Mouse (Mus musculus): ENCODE data around the gene Ccdc60. TPM values are rescaled to one million over a fixed set of nuclear protein-coding genes. Genes with fewer than 3 reads are reported as not detected.

Gene Ccdc60
- polyA plus RNA-seq, 1 experiment, result 0.38 TPM

GRCm38 (mm10) chr5:116083081-116083480 is 205.7 kb downstream of the Ccdc60 start, which contains the start of gene Tmem233:
TSS of gene Tmem233 (minus strand) at chr5:116083244.
- H3K4me3 ChIP-seq (replicated peaks; ENCODE audit: insufficient read depth, low read depth, low read length), result no peak within 1 kb of the TSS
- 9% methylated on average over 17 of the region's 17 CpGs for WGBS
- no peak for DNase-seq
- no peaks in the 10 kb centered on the region for H3K27me3 ChIP-seq (ENCODE audit: control insufficient read depth, insufficient read depth, low read length)
- H3K27ac ChIP-seq (ENCODE audit: insufficient read depth, low read length), result no peak within 1 kb of the TSS
- TF ChIP-seq POLR2A (IDR thresholded peaks at IDR 0.05; ENCODE audit: borderline replicate concordance, insufficient read depth, low read length) (no peak), CTCF (IDR thresholded peaks at IDR 0.05; ENCODE audit: borderline replicate concordance, insufficient read depth, low read depth, low read length) (no peak)
- H3K4me1 ChIP-seq (ENCODE audit: control insufficient read depth, insufficient read depth, low read length), result no peaks in the 10 kb centered on the region

GRCm38 (mm10) chr5:116082241-116082900 is 206.4 kb downstream of the Ccdc60 start:
- H3K27me3 ChIP-seq (ENCODE audit: control insufficient read depth, insufficient read depth, low read length), result no peaks in the 10 kb centered on the region
- no peaks in the 10 kb centered on the region for H3K4me1 ChIP-seq (ENCODE audit: control insufficient read depth, insufficient read depth, low read length)
- no peak for DNase-seq
- TF ChIP-seq CTCF (IDR thresholded peaks at IDR 0.05; ENCODE audit: borderline replicate concordance, insufficient read depth, low read depth, low read length), result no peak
- TF ChIP-seq POLR2A (IDR thresholded peaks at IDR 0.05; ENCODE audit: borderline replicate concordance, insufficient read depth, low read length), result no peak
- WGBS, result 30% methylated on average over 17 of the region's 17 CpGs
- H3K27ac ChIP-seq (ENCODE audit: insufficient read depth, low read length), result no peak overlapping the region
- no peak overlapping the region for H3K4me3 ChIP-seq (replicated peaks; ENCODE audit: insufficient read depth, low read depth, low read length)

GRCm38 (mm10) chr5:116081616-116082015 is 207.2 kb downstream of the Ccdc60 start:
- Histone ChIP-seq H3K27me3 (ENCODE audit: control insufficient read depth, insufficient read depth, low read length) (no peaks in the 10 kb centered on the region), H3K4me3 (replicated peaks; ENCODE audit: insufficient read depth, low read depth, low read length) (no peak overlapping the region), H3K4me1 (ENCODE audit: control insufficient read depth, insufficient read depth, low read length) (no peaks in the 10 kb centered on the region), H3K27ac (ENCODE audit: insufficient read depth, low read length) (no peak overlapping the region)
- TF ChIP-seq CTCF (IDR thresholded peaks at IDR 0.05; ENCODE audit: borderline replicate concordance, insufficient read depth, low read depth, low read length) (no peak), POLR2A (IDR thresholded peaks at IDR 0.05; ENCODE audit: borderline replicate concordance, insufficient read depth, low read length) (no peak)
- DNase-seq, result no peak
- 35% methylated on average over 7 of the region's 7 CpGs for WGBS

- Histone ChIP-seq H3K27me3 (ENCODE audit: control insufficient read depth, insufficient read depth, low read length) (no peaks in the 10 kb centered on the region), H3K27ac (ENCODE audit: insufficient read depth, low read length) (no peak overlapping the region), H3K4me3 (replicated peaks; ENCODE audit: insufficient read depth, low read depth, low read length) (no peak overlapping the region), H3K4me1 (ENCODE audit: control insufficient read depth, insufficient read depth, low read length) (no peaks in the 10 kb centered on the region)
- 50% methylated on average over 6 of the region's 6 CpGs for WGBS
- DNase-seq, result no peak
- TF ChIP-seq POLR2A (IDR thresholded peaks at IDR 0.05; ENCODE audit: borderline replicate concordance, insufficient read depth, low read length), result no peak
- no peak for TF ChIP-seq CTCF (IDR thresholded peaks at IDR 0.05; ENCODE audit: borderline replicate concordance, insufficient read depth, low read depth, low read length)
Observed at GRCm38 (mm10) chr5:116080736-116081135, 208.0 kb downstream of the Ccdc60 start.

Other genes with a start within 250 kb of the Ccdc60 start
- gene Tmem233, start 205.7 kb downstream of the Ccdc60 start, polyA plus RNA-seq (2012; rRNA removed), result not detected in 2 replicates
- gene Hspb8, start 133.9 kb upstream of the Ccdc60 start, polyA plus RNA-seq (2012; rRNA removed), result 29.5 and 32.1 TPM in 2 replicates

All from cerebellum, adult 2 months (tissue).